Mouse (Mus musculus) limb, embryonic 14.5 days (tissue): ENCODE results near the gene Afg1l. TPM values are rescaled to one million over a fixed set of nuclear protein-coding genes. Genes with fewer than 3 reads are reported as not detected.

ENCODE experiments used
- ATAC-seq: fragments of 200-750 bp; cut with Nextera tagmentation; 2 replicates; pipeline ENCODE4 v1.8.0; 2017; ENCODE audit warnings: low read depth, moderate number of reproducible peaks, moderate TSS enrichment; ENCODE audit not compliant: low FRiP score
- DNase-seq: peaks from one replicate; pipeline ENCODE4 v3.0.0-alpha.2; 2015; ENCODE audit warnings: low spot score
- H3K27ac ChIP-seq: fragments of 300-500 bp; sonication (generic); replicated peaks from 2 replicates; pipeline ENCODE4 v1.5.1; 2014; ENCODE audit warnings: low read depth, mild to moderate bottlenecking, low read length, moderate library complexity, mixed read lengths
- H3K27me3 ChIP-seq: fragments of 300-500 bp; sonication (generic); 2 replicates; pipeline ENCODE4 v1.6.1; 2014; ENCODE audit warnings: low read length, mixed read lengths; ENCODE audit not compliant: control insufficient read depth, insufficient read depth
- H3K36me3 ChIP-seq: fragments of 300-500 bp; sonication (generic); 2 replicates; pipeline ENCODE4 v1.6.1; 2014; ENCODE audit warnings: mild to moderate bottlenecking, low read length, moderate library complexity, mixed read lengths; ENCODE audit not compliant: control insufficient read depth, insufficient read depth
- H3K4me1 ChIP-seq: fragments of 300-500 bp; sonication (generic); 2 replicates; pipeline ENCODE4 v1.6.1; 2014; ENCODE audit warnings: antibody characterized with exemption, low read length, mixed read lengths; ENCODE audit not compliant: control insufficient read depth, insufficient read depth
- H3K4me2 ChIP-seq: fragments of 300-500 bp; sonication (generic); replicated peaks from 2 replicates; pipeline ENCODE4 v1.6.1; 2014; ENCODE audit warnings: low read depth, mild to moderate bottlenecking, low read length, moderate library complexity; ENCODE audit not compliant: severe bottlenecking
- H3K4me3 ChIP-seq: fragments of 300-500 bp; sonication (generic); replicated peaks from 2 replicates; pipeline ENCODE4 v1.5.1; 2014; ENCODE audit warnings: low read length
- H3K9ac ChIP-seq: fragments of 300-500 bp; sonication (generic); 2 replicates; pipeline ENCODE4 v1.6.1; 2014; ENCODE audit warnings: mild to moderate bottlenecking, low read depth, low read length, moderate library complexity; ENCODE audit not compliant: severe bottlenecking
- H3K9me3 ChIP-seq: fragments of 300-500 bp; sonication (generic); 2 replicates; pipeline ENCODE4 v1.6.1; 2016; ENCODE audit warnings: low read length; ENCODE audit not compliant: control insufficient read depth
- POLR2A ChIP-seq: fragments of 200-500 bp; IDR thresholded peaks from 2 replicates; pipeline ENCODE4 v1.8.0; 2012; ENCODE audit warnings: inconsistent platforms, mild to moderate bottlenecking, moderate library complexity, borderline replicate concordance; ENCODE audit not compliant: insufficient read depth, insufficient read length; ENCODE audit errors: extremely low read depth
- WGBS: fragments of 180-500 bp; shearing (Covaris S2); extraction: QIAGEN DNeasy Blood & Tissue Kit; methylation state at CpG from one replicate; pipeline ENCODE4 v1.1.7; 2014; 5-methylcytosine and 5-hydroxymethylcytosine counted together
- polyA plus RNA-seq, 2 experiments: library from polyadenylated mRNA; depleted of rRNA in 1 of 2; stranded (reverse) in 1 of 2; unstranded in 1 of 2; fragments of >200 nt; fragmentation: Nextera tagmentation in 1 of 2; extraction: Ambion mirVana in 1 of 2; gene quantifications; 2 replicates each; pipeline versions ENCODE4 v1.2.1 to v1.2.3; 2012 to 2014

Afg1l gene
- polyA plus RNA-seq, 2 experiments = 5.3 to 5.7 TPM

DNA sequence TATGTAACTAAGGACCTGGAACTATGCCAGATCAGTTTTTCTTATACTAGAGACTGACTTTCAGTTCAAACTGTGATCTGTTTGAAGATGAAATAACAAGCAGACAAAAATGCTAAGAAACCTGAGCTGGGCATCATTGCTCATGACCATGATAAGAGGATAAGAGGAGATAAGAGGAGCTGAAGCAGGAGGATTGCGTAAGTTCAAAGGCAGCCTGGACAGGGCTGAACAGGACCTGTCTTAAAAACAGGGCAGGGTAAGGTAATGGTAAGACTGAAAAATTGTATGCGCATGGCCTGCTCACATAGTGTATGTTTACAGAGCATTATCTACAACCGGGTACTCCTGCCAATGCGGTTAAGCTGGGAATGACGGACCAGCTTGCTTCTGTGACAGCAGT lies 130.4 kb downstream of the Afg1l start:
- Histone ChIP-seq H3K36me3 (no peaks in the 10 kb centered on the region), H3K9me3 (no peaks in the 10 kb centered on the region), H3K4me2 (no peak overlapping the region), H3K9ac (no peak overlapping the region), H3K27ac (no peak overlapping the region), H3K4me3 (no peak overlapping the region), H3K27me3 (no peaks in the 10 kb centered on the region), H3K4me1 (peaks cover 15% of the 10 kb centered on the region)
- WGBS = 88% methylated on average over 5 of the region's 5 CpGs
- no peak for TF ChIP-seq POLR2A
- DNase-seq (peak; percentile 19), ATAC-seq (no peak)

DNA sequence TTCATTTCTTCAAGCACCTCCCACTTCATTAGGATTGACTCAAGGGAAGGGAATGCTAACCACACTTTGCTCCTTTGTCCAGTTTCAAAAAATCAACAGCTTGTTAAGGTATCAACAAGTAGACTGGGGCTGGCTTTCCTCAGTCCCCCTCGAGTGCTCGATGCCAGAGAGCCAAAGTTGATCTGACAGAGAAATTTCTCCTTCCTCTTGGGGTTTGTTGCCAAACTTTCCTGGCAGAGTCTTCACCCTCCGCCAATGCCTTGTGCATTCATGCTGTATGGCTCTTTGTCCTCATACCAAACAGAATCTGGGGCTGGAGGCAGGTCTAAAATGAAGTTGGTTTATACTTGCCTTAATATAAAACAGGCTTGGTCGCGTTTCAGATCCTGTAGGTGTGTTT lies 131.2 kb downstream of the Afg1l start:
- WGBS = 45% methylated on average over 5 of the region's 5 CpGs
- Histone ChIP-seq H3K36me3 (no peaks in the 10 kb centered on the region), H3K4me3 (no peak overlapping the region), H3K4me1 (peaks cover 15% of the 10 kb centered on the region), H3K4me2 (peak overlapping the region; percentile 1; the same call in 1 of the 2 replicates), H3K27me3 (no peaks in the 10 kb centered on the region), H3K27ac (peak overlapping the region; percentile 65), H3K9ac (0 out of 2 replicates have a peak overlapping the region, but pooled peaks have one; percentile 17), H3K9me3 (no peaks in the 10 kb centered on the region)
- ATAC-seq (no peak), DNase-seq (peak; percentile 45)
- TF ChIP-seq POLR2A = no peak

DNA sequence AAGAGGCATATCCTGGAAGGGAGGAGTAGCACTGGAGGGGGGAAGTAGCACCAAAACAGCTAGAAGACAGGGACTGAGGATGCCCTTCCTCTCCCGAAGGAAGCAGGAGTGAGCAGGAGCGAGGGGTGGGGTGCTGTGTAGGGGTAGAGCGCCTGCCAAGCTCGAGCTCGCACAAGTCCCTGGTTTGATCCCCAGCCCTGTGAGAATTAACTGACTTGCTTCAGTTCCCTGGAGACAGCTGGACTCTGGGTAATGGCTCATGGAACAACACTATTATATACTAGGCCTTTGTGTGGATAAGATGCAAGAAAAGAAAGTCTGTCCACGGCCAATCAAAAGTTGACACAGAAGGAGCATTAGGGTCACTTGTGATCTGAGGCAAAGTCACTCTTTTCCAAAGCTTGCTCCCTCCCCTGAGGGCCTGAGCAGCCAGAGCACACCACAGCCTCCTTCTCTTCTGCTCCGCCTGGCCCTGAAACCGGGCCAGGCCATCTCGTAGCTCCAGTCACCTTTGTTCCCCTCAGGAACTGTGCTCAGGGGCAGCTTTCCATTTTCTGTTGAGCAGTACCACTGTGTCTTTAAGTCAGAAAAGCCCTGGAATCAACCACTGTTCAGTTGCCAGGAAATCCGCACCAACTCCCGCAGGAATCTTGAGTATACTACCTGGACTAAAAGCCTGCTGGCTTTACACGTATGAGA lies 132.0 kb downstream of the Afg1l start:
- Histone ChIP-seq H3K27me3 (no peaks in the 10 kb centered on the region), H3K9me3 (no peaks in the 10 kb centered on the region), H3K4me1 (peaks cover 15% of the 10 kb centered on the region), H3K27ac (peak overlapping the region; percentile 76), H3K4me3 (no peak overlapping the region), H3K4me2 (0 out of 2 replicates have a peak overlapping the region, but pooled peaks have one; percentile 3), H3K36me3 (no peaks in the 10 kb centered on the region), H3K9ac (no peak overlapping the region; the same call in 1 of the 2 replicates)
- no peak for ATAC-seq
- peak; percentile 15 for DNase-seq
- WGBS = 58% methylated on average over 12 of the region's 12 CpGs
- TF ChIP-seq POLR2A = no peak

DNA sequence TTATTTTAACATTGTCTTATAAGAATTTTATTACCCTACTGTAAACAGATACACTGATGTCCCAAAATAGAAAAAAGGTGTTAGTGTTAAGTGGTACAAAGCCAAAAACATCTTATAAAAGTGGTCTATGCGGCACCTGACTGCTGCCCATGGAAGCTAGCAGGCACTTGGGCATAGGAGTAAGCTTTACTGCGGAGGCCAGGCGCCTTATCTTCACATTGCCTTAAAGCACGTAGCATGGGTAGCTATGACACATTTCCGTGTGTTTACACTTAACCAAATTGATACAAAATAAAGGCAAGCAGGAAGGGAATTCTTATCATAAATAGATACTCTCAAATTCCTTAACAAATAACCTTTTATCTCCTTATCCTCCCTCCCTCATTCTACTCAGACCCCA lies 135.7 kb downstream of the Afg1l start:
- no peak overlapping the region for H3K27ac ChIP-seq
- H3K9ac ChIP-seq = no peak overlapping the region
- no peak for TF ChIP-seq POLR2A
- WGBS = 84% methylated on average over 5 of the region's 5 CpGs
- H3K4me1 ChIP-seq = peaks cover 15% of the 10 kb centered on the region
- no peaks in the 10 kb centered on the region for H3K9me3 ChIP-seq
- no peaks in the 10 kb centered on the region for H3K36me3 ChIP-seq
- H3K4me3 ChIP-seq = no peak overlapping the region
- ATAC-seq (no peak), DNase-seq (no peak)
- H3K27me3 ChIP-seq = no peaks in the 10 kb centered on the region
- no peak overlapping the region for H3K4me2 ChIP-seq

DNA sequence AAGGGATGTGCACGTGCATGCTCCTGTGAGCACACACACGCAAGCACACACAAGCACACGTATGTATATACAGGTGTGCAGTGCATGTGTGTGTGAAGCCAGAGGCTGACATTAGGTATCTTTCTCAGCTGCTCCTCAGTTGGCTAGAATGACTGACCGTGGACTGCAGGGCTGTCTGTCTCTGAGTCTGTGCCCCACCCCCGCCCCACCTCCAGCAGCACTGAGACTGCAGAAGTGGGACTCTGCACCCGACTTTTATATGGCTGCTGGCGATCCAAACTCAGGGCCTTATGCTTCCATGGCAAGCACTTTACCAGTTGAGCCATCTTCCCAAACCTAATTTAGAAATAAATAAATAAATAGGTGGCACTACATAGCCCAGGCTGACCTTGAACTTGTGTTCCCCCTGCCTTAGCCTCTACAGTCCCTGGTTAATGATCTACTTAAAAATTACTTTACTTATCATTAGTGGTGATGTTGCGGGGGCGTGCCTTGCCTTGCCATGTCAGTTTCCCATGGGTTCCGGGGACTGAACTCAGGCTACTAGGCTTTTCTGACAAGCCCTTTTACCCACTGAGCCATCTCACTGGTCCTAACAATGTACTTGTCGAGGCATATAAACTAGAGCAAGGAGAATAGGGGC lies 136.4 kb downstream of the Afg1l start:
- ATAC-seq = no peak

More for the DNA sequence above, 136.4 kb downstream of the Afg1l start:
- Histone ChIP-seq H3K9me3 (no peaks in the 10 kb centered on the region), H3K27me3 (no peaks in the 10 kb centered on the region), H3K4me1 (peaks cover 11% of the 10 kb centered on the region), H3K36me3 (no peaks in the 10 kb centered on the region), H3K4me2 (no peak overlapping the region), H3K27ac (no peak overlapping the region), H3K4me3 (no peak overlapping the region), H3K9ac (no peak overlapping the region)
- no peak for DNase-seq
- TF ChIP-seq POLR2A = no peak
- 82% methylated on average over 11 of the region's 11 CpGs for WGBS
